Mouse (Mus musculus): ENCODE data around the gene Trp53. TPM values are rescaled to one million over a fixed set of nuclear protein-coding genes. Genes with fewer than 3 reads are reported as not detected.
"Not testable (repeated sequence)": the region's sequence is repeated elsewhere in the genome, so short reads cannot be mapped to it uniquely, and the experiment has no call there.

Gene Trp53
- total RNA-seq, 1 experiment from 2014 or later = 38.3 TPM

DNA sequence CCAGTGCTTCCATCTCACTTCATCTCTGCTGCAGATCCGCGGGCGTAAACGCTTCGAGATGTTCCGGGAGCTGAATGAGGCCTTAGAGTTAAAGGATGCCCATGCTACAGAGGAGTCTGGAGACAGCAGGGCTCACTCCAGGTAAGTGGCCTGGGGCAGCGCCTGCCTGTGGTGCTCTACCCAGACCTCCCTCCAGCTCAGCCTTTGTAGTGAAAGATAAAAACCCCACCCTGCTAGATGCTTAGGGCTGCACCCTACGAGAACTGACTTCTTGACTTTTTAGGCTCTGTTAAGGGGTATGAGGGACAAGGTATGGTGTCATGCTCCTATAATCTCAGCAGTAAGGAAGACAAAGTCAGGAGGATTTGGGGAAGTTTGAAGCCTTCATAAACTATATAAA, 10.5 kb downstream of the Trp53 start:
- no peak for ATAC-seq (ENCODE audit: extremely low read depth, insufficient number of reproducible peaks, low FRiP score, poor library complexity, severe bottlenecking)

DNA sequence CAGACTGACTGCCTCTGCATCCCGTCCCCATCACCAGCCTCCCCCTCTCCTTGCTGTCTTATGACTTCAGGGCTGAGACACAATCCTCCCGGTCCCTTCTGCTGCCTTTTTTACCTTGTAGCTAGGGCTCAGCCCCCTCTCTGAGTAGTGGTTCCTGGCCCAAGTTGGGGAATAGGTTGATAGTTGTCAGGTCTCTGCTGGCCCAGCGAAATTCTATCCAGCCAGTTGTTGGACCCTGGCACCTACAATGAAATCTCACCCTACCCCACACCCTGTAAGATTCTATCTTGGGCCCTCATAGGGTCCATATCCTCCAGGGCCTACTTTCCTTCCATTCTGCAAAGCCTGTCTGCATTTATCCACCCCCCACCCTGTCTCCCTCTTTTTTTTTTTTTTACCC, 11.3 kb downstream of the Trp53 start:
- ATAC-seq (ENCODE audit: extremely low read depth, insufficient number of reproducible peaks, low FRiP score, poor library complexity, severe bottlenecking) = no peak

DNA sequence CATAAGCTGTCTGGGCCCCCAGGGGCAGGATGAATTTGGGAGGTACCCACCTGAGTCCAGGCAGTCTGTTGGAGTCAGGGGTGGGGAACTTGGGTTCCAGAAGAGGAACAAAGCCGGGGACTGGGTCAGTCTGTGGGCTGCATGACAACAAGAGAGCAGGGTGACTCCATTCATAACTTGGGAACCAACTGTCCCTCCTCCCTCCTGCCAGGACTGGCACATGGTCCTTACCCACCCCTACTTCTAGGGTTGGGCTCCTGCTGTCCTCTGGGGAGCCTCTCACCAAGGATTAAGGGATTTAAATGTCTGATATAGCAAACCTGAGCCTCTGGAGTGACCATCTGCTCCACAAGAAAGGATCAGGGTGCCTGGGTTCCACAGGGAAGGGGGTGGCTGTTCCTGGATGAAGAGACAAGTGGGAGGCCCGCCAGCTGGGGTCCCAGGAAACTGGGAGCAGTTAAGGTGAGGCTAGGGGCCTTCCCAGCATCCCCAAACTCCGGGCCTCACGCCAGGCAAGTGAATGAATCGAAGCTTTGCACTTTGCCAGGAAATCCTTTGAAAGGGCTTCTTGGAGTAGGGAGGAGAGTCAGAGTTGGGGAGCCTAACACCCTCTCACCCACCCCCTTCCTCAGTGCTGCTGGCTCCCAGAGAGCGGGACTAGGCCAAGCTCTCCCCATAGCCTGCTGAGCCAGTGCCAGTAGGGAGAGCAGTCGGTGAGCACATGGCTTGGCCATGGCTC, 11.9 kb downstream of the Trp53 start:
- no peak for ATAC-seq (ENCODE audit: extremely low read depth, insufficient number of reproducible peaks, low FRiP score, poor library complexity, severe bottlenecking)

DNA sequence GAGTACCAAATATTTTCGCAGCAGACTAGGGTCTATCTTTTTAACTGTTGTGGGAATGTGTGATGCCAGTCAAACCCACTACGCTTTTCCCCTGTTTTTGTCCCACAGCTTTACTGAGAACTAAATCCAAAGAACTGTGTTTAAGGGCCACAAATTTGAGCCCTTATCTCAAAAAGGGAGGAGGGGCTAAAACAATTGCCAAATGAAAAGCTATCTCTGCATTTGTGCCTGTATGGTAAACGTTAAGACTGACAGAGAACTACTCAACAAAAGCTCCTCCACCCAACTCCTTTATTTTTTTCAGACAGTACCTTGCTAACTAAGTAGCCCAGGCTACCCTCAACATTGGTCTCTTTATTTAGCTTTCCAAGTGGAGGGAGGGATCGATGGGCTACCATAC, 12.6 kb downstream of the Trp53 start:
- no peak for ATAC-seq (ENCODE audit: extremely low read depth, insufficient number of reproducible peaks, low FRiP score, poor library complexity, severe bottlenecking)

DNA sequence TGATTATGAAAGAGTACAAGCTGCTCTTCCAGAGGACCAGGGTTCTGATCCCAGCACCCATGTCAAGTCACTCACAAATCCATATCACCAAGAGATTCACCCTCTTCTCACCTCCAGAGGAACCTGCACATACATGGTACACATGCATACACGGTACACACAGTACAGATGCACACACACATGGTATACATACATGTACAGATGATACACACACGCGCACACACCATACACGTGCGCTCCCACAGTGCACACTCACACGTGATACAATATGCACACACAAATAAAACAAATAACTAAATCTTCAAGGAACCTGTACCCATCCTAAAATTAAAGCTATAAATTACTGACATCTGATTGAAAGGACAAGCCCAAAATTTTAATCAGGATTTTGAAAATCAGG, 14.7 kb downstream of the Trp53 start:
- no peak for ATAC-seq (ENCODE audit: extremely low read depth, insufficient number of reproducible peaks, low FRiP score, poor library complexity, severe bottlenecking)

DNA sequence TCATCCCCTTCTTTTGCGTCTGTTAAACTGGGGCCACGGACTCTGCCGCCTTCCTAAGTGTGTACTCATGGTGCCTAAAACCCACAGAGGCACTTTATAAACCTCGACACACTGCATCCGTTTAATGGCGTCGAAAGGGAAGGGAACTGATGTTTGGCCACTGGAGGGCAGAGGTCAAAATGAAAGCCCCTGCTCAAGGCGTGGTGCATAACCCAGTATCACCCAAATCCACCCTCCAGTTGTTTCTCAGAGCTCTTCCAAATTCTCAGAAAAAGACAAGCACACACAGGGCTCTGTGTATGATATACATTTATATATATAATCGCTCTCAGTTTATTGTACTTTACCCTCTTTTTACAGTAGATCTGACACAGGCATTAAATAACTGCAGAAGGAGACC, 19.3 kb downstream of the Trp53 start:
- ATAC-seq (ENCODE audit: extremely low read depth, insufficient number of reproducible peaks, low FRiP score, poor library complexity, severe bottlenecking) = no peak

DNA sequence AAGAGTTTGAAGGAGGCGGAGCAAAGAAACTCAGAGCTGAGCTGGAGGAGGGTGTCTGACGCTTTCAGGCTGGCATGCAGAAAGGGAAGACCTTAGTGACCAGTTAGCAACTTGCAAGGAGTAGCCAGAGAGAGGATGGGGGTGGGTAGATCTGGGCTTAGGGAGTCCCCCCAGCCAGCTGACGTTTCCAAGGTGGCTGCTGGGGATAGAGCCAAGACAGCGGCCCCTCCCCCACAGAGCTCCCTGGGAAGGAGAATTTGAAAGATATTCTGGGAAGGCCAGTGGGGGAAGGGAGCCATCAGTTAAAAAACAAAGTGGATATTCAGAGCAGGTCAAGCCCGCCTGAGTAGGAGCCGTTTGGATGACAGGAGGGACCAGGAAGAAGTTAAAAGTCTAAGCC, 19.9 kb downstream of the Trp53 start:
- ATAC-seq (ENCODE audit: extremely low read depth, insufficient number of reproducible peaks, low FRiP score, poor library complexity, severe bottlenecking) = no peak

DNA sequence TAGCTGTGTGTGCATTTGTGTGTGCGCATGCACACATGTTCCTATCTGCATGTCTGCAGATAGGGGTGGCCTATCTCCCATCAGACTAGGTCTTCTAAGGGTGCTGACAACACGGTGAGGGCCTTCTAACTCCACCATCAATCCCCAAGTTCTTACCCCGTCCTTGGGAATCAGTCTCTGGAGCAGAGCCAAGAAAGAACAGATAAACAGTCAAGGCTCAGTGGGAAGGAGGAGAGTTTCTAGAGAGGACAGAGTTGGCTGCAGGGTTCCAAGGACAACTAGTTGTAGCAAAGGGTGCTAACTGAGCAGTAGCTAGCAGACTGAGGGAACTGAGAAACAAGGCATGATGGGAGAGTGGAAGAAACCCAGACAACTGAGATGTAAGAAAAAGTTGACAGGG, 21.6 kb downstream of the Trp53 start:
- no peak for ATAC-seq (ENCODE audit: extremely low read depth, insufficient number of reproducible peaks, low FRiP score, poor library complexity, severe bottlenecking)

DNA sequence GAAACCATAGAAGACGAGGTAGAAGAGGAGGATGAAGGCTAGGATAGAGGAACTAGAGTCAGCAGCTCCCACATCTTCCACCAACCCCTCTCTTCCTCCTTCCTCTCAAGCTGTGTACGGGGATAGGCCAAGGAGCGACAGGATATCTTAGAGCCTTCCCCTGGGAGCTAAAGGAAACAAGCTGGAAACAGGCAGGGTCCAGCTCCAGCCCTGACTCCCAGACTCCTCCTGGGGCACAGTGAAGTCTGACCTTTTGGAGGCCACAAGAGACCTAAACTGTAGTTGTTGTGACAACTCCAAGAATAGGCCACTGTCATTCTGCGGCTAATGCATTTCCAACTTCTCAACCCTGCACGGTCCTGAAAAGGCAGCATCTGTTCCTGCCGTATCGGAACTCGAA, 23.4 kb downstream of the Trp53 start:
- ATAC-seq (ENCODE audit: extremely low read depth, insufficient number of reproducible peaks, low FRiP score, poor library complexity, severe bottlenecking) = no peak

DNA sequence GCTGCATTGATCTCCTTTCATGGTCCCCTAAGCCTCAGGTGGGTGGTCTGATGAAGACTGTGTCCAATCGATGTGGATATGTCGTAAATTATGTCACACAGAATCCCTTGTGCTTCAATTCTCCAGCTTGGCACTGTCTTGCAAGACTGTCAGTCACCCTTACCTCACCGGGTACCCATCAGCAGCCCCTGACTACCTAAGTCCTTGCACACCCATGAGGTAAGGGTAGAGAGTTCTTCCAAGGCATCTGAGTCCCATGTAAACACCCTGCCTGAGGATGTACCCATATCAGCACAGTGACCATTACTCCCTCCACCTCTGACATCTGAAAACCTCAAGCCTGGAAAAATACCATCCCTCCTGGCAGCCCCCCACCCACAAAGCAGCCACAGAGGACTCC, 24.2 kb downstream of the Trp53 start:
- ATAC-seq (ENCODE audit: extremely low read depth, insufficient number of reproducible peaks, low FRiP score, poor library complexity, severe bottlenecking) = no peak

DNA sequence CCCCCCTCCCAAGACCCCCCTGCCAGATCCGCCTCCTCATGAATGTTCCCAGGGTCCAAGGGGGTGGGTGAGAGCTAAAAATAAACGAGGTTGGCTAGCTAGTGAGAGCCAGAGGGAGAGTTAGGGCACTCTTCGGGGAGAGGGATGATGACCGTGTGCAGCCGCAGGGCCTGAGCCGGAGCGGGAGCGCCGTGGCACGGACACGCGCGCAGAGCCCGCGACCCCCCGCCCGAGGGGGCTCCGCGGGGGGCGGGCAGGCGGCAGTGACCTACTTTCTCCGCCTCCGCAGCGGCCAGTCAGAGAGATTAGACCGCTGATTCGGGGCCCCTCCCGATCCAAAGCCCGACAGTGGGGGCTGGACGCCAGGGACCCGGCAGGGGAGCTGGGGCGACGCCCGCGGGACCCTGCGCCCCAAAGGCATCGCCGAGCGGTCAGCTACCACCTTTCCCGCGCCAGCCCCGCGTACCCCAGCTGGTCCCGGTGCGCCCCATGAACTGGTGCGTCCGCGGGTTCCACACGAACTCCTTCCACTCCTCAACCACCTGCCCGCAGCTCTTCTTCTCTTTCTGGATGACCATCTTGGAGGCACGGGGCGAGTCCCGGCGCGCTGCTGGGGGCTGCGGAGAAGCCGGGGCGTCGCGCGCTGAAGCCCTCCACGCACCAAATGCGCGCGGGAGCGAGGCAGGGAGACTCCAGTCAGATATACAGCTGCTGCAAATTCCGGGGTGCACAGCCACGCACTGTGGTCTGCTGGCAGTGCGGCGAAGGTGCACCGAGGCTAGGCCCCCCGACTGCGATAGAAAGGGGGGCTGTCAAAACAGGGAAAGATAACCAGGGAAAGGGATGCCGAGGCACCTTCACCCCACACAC, 24.9 kb downstream of the Trp53 start:
- no peak for ATAC-seq (ENCODE audit: extremely low read depth, insufficient number of reproducible peaks, low FRiP score, poor library complexity, severe bottlenecking)

DNA sequence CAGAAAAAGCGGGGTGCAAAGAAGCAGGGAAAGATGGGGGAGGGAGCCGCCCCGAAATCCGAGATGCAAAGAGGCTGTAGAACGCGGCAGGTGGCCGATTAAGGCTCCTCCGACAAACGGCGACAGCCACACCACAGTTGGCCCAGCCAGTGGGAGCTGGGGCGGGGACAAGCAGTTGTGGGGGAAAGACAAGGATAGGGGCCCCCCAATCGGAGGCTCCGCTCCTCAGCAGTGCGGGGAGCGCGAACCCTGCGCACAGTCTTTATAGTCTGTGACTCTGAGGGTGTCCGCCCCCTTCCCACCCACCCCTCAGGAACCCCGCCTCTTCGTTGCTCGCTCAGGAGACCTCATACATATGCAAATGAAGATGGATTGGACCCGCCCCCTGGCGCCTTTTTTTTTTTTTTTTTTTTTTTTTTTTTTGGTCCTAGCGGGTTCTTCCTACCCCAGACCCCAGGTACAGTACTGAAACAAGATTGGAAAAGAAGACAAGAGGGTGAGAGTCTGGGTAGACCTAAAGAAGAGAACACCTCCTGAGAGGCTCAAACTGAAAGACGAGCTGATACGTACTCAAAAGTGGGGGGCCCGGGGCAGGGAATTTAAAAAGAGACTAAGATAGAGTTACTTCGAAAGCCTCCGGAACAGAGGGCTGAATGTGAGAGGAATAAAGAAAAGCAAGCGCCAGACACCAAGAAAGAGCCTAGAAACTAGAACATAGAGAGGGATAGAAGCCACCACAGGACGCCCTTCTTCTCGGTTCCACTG, 25.7 kb downstream of the Trp53 start, which contains the start of gene Atp1b2:
TSS of gene Atp1b2 (minus strand) at position 217 of the 765 bp plus-strand sequence.
- peak; percentile 30; the same call in 1 of the 2 replicates for ATAC-seq (ENCODE audit: extremely low read depth, insufficient number of reproducible peaks, low FRiP score, poor library complexity, severe bottlenecking)

DNA sequence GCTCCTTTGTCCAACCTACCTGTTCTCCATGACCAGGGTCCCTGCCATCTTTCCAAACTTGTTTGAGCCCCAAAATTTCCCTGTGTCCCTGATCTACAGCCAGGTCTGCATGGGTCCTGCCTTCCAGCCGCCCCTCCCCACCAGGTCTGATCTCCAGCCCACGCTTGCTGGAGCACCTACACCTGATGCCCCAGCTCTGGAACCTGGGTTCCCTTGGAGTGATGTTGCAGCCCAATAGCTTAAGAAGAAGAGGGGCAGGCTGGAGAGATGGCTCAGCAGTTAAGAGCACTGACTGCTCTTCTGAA, 26.3 kb downstream of the Trp53 start:
- no peak for ATAC-seq (ENCODE audit: extremely low read depth, insufficient number of reproducible peaks, low FRiP score, poor library complexity, severe bottlenecking)

DNA sequence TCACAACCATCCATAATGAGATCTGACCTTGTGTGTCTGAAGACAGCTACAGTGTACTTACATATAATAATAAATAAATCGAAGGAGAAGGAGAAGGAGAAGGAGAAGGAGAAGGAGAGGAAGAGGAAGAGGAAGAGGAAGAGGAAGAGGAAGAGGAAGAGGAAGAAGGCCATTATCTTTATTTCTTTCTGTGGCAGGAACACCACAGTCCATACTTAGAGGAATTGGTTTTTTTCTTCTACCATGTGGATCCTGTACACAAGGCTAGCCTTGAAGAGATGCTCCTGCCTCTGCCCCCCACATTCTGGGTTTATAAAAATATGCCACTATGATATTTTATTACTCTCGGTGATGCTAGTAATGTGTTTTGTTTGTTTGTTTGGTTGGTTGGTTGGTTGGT, 26.7 kb downstream of the Trp53 start:
- no peak for ATAC-seq (ENCODE audit: extremely low read depth, insufficient number of reproducible peaks, low FRiP score, poor library complexity, severe bottlenecking)

DNA sequence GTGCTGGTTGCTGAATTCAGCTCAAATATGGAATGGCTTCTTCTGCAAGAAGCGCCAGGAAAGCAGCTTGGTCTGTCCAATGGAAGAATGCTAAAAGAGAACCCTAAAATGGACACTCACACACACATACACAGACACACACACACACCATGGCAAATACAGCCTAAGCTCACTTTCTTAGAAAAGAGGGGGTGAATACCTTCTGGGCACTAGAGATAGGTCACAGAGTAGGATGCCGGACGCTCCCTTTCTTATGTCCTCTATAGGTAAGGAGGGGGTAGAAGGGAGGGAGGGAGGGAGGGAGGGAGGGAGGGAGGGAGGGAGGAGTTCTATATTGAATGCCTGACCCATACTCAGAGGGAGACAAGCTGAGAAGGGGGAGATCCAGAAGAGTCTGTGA, 28.4 kb downstream of the Trp53 start:
- ATAC-seq (ENCODE audit: extremely low read depth, insufficient number of reproducible peaks, low FRiP score, poor library complexity, severe bottlenecking) = no peak

DNA sequence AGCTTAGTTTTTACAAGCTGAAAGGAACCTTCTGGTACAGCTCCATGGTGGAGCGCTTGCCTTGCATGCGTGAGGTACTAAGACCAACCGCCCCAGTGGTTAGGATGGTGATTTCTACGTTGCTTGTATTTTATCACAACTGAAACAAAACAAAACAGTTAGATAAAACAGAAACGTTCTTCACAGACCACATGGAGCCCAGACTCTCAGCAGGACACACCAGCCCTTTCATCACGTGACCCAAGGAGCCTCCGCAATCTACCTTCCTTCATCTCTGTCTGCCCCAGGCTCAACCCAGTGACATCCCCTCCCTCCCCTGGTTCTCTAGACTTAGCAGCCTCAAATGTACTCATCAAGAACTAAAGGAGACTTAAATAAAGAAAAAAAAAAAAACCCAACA, 29.3 kb downstream of the Trp53 start:
- no peak for ATAC-seq (ENCODE audit: extremely low read depth, insufficient number of reproducible peaks, low FRiP score, poor library complexity, severe bottlenecking)

DNA sequence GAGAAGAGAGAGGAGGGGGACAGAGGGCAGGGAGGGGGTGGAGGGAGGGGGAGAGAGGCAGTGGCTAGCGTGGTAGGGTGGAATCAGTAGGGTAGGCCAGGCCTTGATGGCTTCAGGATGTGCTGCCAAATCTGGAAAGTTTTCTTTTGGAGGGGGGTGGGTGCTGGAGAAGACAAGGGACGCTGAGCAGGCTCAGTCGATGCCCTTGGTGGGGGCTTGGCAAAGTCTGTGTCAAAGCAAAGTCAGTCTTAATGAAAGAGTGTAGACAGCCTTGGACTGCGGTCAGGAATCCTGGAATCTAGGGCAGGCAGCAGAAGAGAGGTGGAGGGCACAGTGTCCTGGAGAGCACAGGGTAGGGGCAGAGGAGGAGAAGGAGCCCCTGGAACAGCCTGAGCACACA, 30.7 kb downstream of the Trp53 start:
- ATAC-seq (ENCODE audit: extremely low read depth, insufficient number of reproducible peaks, low FRiP score, poor library complexity, severe bottlenecking) = no peak

DNA sequence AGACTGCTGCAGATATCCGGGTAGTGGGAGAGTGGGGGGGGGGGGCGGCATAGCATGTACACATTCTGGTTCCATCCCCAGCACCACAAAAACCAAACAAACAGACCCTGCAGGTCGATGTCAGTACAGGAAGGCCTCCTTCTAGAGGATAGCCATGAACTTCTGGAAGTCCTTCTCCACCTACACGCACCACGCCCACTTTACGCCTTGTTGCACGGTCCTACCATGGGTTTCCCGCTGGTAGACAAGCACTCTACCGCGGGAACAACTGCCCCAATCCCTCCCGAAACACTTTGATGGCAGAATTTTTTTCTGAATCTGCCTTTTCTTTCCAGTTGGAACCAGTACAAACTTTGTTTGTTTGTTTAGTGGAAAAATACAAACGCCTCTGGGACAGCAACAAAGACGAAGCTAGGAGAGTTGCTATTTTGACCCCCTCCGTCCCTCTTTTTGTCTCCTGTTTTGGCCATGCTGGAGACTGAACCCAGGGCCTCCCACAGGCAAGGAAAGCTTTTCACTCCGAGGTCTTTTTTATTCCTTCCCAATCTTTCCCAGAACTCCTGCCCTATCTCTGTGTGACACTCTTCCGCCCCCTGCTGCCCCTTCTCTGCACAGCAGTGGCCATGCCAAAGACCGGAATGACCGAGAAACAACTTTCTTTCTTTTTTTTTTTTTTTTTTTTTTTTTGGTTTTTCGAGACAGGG, 33.5 kb downstream of the Trp53 start:
- ATAC-seq (ENCODE audit: extremely low read depth, insufficient number of reproducible peaks, low FRiP score, poor library complexity, severe bottlenecking) = no peak

DNA sequence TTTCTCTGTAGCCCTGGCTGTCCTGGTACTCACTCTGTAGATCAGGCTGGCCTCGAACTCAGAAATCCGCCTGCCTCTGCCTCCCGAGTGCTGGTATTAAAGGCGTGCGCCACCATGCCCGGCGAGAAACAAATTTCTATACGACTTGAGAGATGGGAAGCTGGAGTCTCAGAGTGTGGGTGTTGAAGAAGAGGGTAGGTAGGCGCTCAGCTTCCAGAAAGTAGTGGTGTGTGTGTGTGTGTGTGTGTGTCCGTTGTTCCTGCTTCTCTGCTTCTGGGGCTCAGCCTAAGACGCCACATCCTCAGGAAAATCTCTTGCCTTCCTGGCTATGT, 34.1 kb downstream of the Trp53 start:
- ATAC-seq (ENCODE audit: extremely low read depth, insufficient number of reproducible peaks, low FRiP score, poor library complexity, severe bottlenecking) = not testable (repeated sequence)
